Mouse (Mus musculus) liver, embryonic 13.5 days (tissue): ENCODE measurements at regions not wholly inside any gene's neighbourhood (a gene's known extent, or its start where the extent isn't known, plus 50 kb on each side); places are given as distances from the start of the nearest gene placed in this dataset.
"Not testable (repeated sequence)": the region's sequence is repeated elsewhere in the genome, so short reads cannot be mapped to it uniquely, and the experiment has no call there.

ENCODE experiments used
- ATAC-seq: fragments of 200-750 bp; cut with Nextera tagmentation; 2 replicates; pipeline ENCODE4 v1.8.0; 2017; ENCODE audit warnings: low read depth, mild to moderate bottlenecking, moderate number of reproducible peaks, moderate library complexity
- DNase-seq: peaks from one replicate; pipeline ENCODE4 v3.0.0; 2022
- H3K27ac ChIP-seq: fragments of 300-500 bp; sonication (generic); 2 replicates; pipeline ENCODE4 v1.5.1; 2015; ENCODE audit warnings: moderate library complexity, mild to moderate bottlenecking, inconsistent platforms
- H3K27me3 ChIP-seq: fragments of 300-500 bp; sonication (generic); 2 replicates; pipeline ENCODE4 v1.6.1; 2015; ENCODE audit warnings: mild to moderate bottlenecking, inconsistent platforms
- H3K36me3 ChIP-seq: fragments of 300-500 bp; sonication (generic); 2 replicates; pipeline ENCODE4 v1.6.1; 2015; ENCODE audit warnings: mild to moderate bottlenecking, inconsistent platforms
- H3K4me1 ChIP-seq: fragments of 300-500 bp; sonication (generic); replicated peaks from 2 replicates; pipeline ENCODE4 v1.6.1; 2015; ENCODE audit warnings: inconsistent platforms
- H3K4me2 ChIP-seq: fragments of 300-500 bp; sonication (generic); 2 replicates; pipeline ENCODE4 v1.6.1; 2015; ENCODE audit warnings: inconsistent platforms, mild to moderate bottlenecking, moderate library complexity
- H3K4me3 ChIP-seq: fragments of 300-500 bp; sonication (generic); replicated peaks from 2 replicates; pipeline ENCODE4 v1.5.1; 2015; ENCODE audit warnings: mild to moderate bottlenecking, inconsistent platforms
- H3K9ac ChIP-seq: fragments of 300-500 bp; sonication (generic); 2 replicates; pipeline ENCODE4 v1.6.1; 2015; ENCODE audit warnings: mild to moderate bottlenecking, inconsistent platforms
- H3K9me3 ChIP-seq: fragments of 300-500 bp; sonication (generic); replicated peaks from 2 replicates; pipeline ENCODE4 v1.6.1; 2016; ENCODE audit warnings: inconsistent platforms
- WGBS: fragments of 180-500 bp; shearing (Covaris S2); methylation state at CpG from one replicate; pipeline ENCODE4 v1.1.7; 2015; ENCODE audit not compliant: insufficient replicate concordance; 5-methylcytosine and 5-hydroxymethylcytosine counted together

DNA sequence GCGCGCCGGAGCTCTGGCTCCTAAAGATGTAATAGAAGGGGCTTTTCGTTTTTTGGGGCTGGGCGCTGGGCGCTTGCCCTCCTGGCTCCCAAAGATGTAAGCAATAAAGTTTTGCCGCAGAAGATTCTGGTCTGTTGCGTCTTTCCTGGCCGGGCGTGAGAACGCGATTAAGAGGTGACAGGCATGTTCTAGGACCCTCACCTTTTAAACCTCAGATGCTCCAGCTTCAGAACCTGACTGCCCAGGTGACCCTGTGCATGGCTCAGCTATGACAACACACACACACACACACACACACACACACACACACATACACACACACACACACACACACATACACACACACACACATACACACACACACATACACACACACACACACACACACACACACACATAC lies 391.3 kb downstream of the Sox9 start:
- H3K27me3 ChIP-seq, H3K9ac ChIP-seq, H3K36me3 ChIP-seq, ATAC-seq, H3K9me3 ChIP-seq, DNase-seq: not testable (repeated sequence)
- H3K4me3 ChIP-seq: peak overlapping the region; percentile 49
- peak overlapping the region; percentile 55 for H3K4me2 ChIP-seq
- WGBS: 28% methylated on average over 12 of the region's 12 CpGs
- peaks cover 27% of the 10 kb centered on the region for H3K4me1 ChIP-seq
- peak overlapping the region; percentile 68 for H3K27ac ChIP-seq

DNA sequence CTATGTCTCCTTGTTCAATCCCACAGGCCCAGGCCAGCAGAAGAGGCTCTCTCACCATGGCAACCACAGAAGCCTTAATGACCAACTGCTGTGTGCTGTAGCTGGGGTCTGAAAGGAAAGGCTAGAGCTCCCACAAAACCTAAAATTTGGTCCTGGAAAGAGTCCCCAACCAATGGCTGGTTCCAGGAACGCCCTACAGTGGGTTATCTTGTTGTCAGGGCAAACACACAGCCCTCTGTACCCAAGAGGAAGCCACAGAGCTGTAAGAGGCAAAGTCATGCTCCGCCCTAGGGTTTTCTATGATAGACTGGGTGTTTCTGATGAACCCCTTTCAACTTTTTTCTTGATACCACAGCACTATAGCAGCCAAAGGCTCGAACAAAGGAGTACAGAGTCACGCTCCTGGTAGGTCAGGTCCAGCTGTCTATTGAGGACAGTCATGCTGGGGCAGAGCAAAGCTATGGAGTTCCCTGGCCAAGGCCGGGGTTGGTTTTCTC lies 392.0 kb downstream of the Sox9 start:
- Histone ChIP-seq H3K36me3 (no peaks in the 10 kb centered on the region), H3K9ac (no peak overlapping the region), H3K27ac (peak overlapping the region; percentile 88), H3K27me3 (no peaks in the 10 kb centered on the region), H3K4me3 (no peak overlapping the region), H3K4me1 (peaks cover 27% of the 10 kb centered on the region), H3K9me3 (no peaks in the 10 kb centered on the region), H3K4me2 (peak overlapping the region; percentile 39)
- 34% methylated on average over 5 of the region's 5 CpGs for WGBS
- no peak for DNase-seq
- ATAC-seq: peak; percentile 86

DNA sequence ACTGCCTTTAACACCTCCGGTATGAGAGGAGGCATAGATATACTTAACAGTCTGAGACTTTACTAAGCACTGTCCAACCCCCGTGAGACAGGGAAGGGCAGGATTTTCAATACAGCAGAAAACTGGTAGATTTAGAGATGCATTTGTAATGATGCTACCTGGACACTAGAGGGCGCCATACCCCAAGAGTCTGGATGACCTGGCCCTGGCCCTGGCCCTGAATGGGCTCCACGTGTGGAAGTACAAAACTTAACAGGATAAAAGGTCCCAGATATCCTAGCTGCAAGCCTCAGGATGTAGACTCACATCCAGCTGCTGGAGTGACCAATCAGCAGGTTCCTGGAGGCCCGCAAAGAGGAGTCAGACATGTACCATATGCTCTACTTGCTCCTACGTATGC lies 393.3 kb downstream of the Sox9 start:
- Histone ChIP-seq H3K27ac (no peak overlapping the region), H3K4me2 (no peak overlapping the region), H3K4me1 (peaks cover 27% of the 10 kb centered on the region), H3K4me3 (no peak overlapping the region), H3K9me3 (no peaks in the 10 kb centered on the region), H3K9ac (no peak overlapping the region), H3K27me3 (0 out of 2 replicates have a peak, but pooled peaks cover 3% of the 10 kb centered on the region), H3K36me3 (no peaks in the 10 kb centered on the region)
- DNase-seq (peak; percentile 17), ATAC-seq (no peak)
- 34% methylated on average over 6 of the region's 6 CpGs for WGBS

DNA sequence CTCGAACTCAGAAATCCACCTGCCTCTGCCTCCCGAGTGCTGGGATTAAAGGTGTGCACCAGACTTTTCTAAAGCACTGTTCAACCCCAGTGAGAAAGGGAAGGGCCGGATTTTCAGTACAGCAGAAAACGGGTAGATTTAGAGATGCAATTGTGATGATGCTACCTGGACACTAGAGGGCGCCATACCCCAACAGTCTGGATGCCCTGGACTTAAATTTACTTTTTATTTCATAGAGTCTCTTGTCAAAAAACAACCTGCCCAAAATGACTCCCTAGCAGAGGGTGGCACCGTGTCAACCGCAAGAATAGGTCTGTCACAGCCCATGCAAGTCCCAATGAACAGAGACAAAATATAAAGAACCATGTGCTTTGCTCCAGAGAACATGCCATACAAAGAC lies 394.2 kb downstream of the Sox9 start:
- no peak overlapping the region for H3K4me2 ChIP-seq
- H3K36me3 ChIP-seq: no peaks in the 10 kb centered on the region
- 0 out of 2 replicates have a peak, but pooled peaks cover 3% of the 10 kb centered on the region for H3K27me3 ChIP-seq
- H3K9me3 ChIP-seq: no peaks in the 10 kb centered on the region
- no peak for DNase-seq
- no peak overlapping the region for H3K9ac ChIP-seq
- no peak overlapping the region for H3K4me3 ChIP-seq
- no peak for ATAC-seq
- 11% methylated on average over 7 of the region's 7 CpGs for WGBS
- H3K27ac ChIP-seq: no peak overlapping the region
- H3K4me1 ChIP-seq: peaks cover 21% of the 10 kb centered on the region

GRCm38 (mm10) chr11:113178375-113178774 lies 396.4 kb downstream of the Sox9 start:
- no peak for ATAC-seq
- Histone ChIP-seq H3K4me3 (no peak overlapping the region), H3K9me3 (no peaks in the 10 kb centered on the region), H3K27ac (no peak overlapping the region), H3K36me3 (no peaks in the 10 kb centered on the region), H3K4me2 (no peak overlapping the region), H3K27me3 (0 out of 2 replicates have a peak, but pooled peaks cover 3% of the 10 kb centered on the region), H3K9ac (no peak overlapping the region), H3K4me1 (peaks cover 14% of the 10 kb centered on the region)
- no peak for DNase-seq
- 73% methylated on average over 7 of the region's 7 CpGs for WGBS

DNA sequence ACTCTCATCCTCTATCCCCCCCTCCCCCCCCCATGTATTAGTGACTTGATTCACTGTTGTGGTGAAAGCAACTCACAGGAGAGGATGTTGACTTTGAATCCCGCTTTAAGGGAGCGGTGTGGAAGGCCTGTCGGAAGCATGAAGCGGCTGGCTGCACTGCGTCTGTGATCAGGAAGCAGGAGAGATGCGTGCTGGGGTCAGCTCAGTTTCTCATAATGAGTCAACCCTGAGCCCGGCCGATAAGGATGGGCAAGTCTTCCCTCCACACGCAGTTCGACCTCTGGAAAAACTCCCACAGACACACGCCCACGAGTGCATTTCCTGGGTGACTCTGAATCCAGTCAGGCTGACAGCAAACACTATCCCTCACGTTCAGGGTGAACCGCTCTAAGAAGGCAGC lies 398.0 kb downstream of the Sox9 start:
- Histone ChIP-seq H3K27ac (no peak overlapping the region), H3K36me3 (no peaks in the 10 kb centered on the region), H3K9ac (no peak overlapping the region), H3K9me3 (no peaks in the 10 kb centered on the region), H3K4me2 (no peak overlapping the region), H3K27me3 (0 out of 2 replicates have a peak, but pooled peaks cover 3% of the 10 kb centered on the region), H3K4me1 (0 out of 2 replicates have a peak, but pooled peaks cover 1% of the 10 kb centered on the region), H3K4me3 (no peak overlapping the region)
- no peak for ATAC-seq
- DNase-seq: no peak
- WGBS: 64% methylated on average over 14 of the region's 14 CpGs

DNA sequence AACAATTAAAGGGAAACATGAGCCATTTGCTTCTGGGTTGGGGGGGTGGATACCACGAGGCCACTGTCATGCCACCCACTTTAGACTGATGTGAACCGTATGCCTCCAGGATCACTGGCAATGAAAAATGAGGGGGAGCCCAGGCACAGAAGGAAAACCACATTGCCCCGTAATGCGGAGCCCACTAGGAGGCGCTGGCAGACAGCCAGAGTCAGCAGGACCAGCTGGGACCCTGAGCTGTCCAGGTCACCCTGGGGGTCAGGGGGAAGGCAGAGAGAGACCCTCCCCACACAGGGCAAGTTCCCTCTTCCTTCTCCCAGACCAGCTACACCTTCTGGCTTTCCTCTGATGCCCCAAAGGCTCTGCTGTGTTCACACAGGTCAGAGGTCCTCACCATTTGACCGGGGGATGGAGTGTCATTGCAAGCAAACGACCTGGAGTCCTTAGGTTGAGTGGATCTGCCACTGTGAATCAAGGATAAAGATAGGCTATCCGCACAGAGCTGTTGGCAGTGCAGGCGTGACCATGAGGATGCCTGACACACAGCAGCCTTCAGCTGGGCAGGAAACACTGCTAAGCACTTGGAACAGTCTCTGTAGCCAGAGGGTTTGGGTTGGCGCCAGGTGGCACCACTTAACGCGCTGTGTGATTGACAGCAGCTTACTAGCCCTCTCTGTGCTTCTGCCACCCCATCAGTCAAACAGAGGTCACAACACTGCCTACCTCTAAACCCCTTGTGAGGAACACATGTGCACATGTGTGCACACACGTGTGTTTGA lies 400.2 kb downstream of the Sox9 start:
- WGBS: 59% methylated on average over 13 of the region's 13 CpGs
- no peak for DNase-seq

GRCm38 (mm10) chr11:113183556-113183955 lies 401.5 kb downstream of the Sox9 start:
- H3K4me2 ChIP-seq: no peak overlapping the region
- no peaks in the 10 kb centered on the region for H3K4me1 ChIP-seq
- no peak for DNase-seq
- no peak overlapping the region for H3K4me3 ChIP-seq
- 0 out of 2 replicates have a peak, but pooled peaks cover 3% of the 10 kb centered on the region for H3K27me3 ChIP-seq
- no peaks in the 10 kb centered on the region for H3K36me3 ChIP-seq
- ATAC-seq: no peak
- H3K9ac ChIP-seq: no peak overlapping the region
- H3K9me3 ChIP-seq: no peaks in the 10 kb centered on the region
- H3K27ac ChIP-seq: no peak overlapping the region
- 39% methylated on average over 5 of the region's 5 CpGs for WGBS

More for the DNA sequence above, 400.2 kb downstream of the Sox9 start:
- no peak for ATAC-seq
- H3K27me3 ChIP-seq: 0 out of 2 replicates have a peak, but pooled peaks cover 3% of the 10 kb centered on the region
- no peak overlapping the region for H3K27ac ChIP-seq
- H3K9ac ChIP-seq: no peak overlapping the region
- no peaks in the 10 kb centered on the region for H3K9me3 ChIP-seq
- H3K4me2 ChIP-seq: no peak overlapping the region
- no peak overlapping the region for H3K4me3 ChIP-seq
- no peaks in the 10 kb centered on the region for H3K36me3 ChIP-seq
- H3K4me1 ChIP-seq: no peaks in the 10 kb centered on the region

GRCm38 (mm10) chr11:113184095-113184494 lies 402.1 kb downstream of the Sox9 start:
- H3K9ac ChIP-seq: no peak overlapping the region
- 0 out of 2 replicates have a peak, but pooled peaks cover 3% of the 10 kb centered on the region for H3K27me3 ChIP-seq
- no peak for DNase-seq
- ATAC-seq: no peak
- H3K4me2 ChIP-seq: no peak overlapping the region
- H3K4me3 ChIP-seq: no peak overlapping the region
- whole genome bisulfite sequencing: 34% methylated on average over 9 of the region's 9 CpGs
- no peaks in the 10 kb centered on the region for H3K36me3 ChIP-seq
- H3K9me3 ChIP-seq: no peaks in the 10 kb centered on the region
- no peak overlapping the region for H3K27ac ChIP-seq
- no peaks in the 10 kb centered on the region for H3K4me1 ChIP-seq

DNA sequence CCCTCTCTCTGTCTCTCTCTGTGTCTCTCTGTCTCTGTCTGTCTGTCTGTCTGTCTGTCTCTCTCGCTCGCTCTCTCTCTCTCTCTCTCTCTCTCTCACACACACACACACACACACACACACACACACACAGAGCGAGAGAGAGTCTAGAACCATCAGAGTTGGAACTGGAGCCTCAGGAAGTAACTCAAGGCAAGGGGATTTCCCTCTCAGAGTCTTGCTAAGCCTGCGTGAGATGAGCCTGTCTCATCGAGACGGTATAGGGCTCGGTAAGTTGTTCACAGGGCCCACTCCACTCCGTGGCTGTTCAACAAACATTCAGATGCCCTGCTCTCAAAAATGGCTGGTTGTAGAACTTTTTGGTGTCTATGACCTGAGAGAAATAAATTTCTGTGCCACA lies 405.4 kb downstream of the Sox9 start:
- H3K27me3 ChIP-seq: 0 out of 2 replicates have a peak, but pooled peaks cover 4% of the 10 kb centered on the region
- WGBS: 53% methylated on average over 7 of the region's 8 CpGs

GRCm38 (mm10) chr11:113188263-113188920 lies 406.4 kb downstream of the Sox9 start:
- Histone ChIP-seq H3K9ac (no peak overlapping the region), H3K27me3 (0 out of 2 replicates have a peak, but pooled peaks cover 4% of the 10 kb centered on the region), H3K27ac (no peak overlapping the region), H3K4me2 (no peak overlapping the region), H3K4me1 (no peaks in the 10 kb centered on the region), H3K4me3 (no peak overlapping the region), H3K9me3 (no peaks in the 10 kb centered on the region), H3K36me3 (no peaks in the 10 kb centered on the region)
- 37% methylated on average over 4 of the region's 4 CpGs for WGBS
- DNase-seq (no peak), ATAC-seq (no peak)

More for the DNA sequence above, 405.4 kb downstream of the Sox9 start:
- Histone ChIP-seq H3K27ac (no peak overlapping the region), H3K4me2 (no peak overlapping the region), H3K36me3 (no peaks in the 10 kb centered on the region), H3K4me1 (no peaks in the 10 kb centered on the region), H3K9me3 (no peaks in the 10 kb centered on the region), H3K9ac (no peak overlapping the region), H3K4me3 (no peak overlapping the region)
- DNase-seq (no peak), ATAC-seq (no peak)
